Mouse (Mus musculus) left cerebral cortex, postnatal 10 days (tissue): ENCODE results near the gene Gm14443. TPM values are rescaled to one million over a fixed set of nuclear protein-coding genes. Genes with fewer than 3 reads are reported as not detected.

Experiments
- total RNA-seq, 2 experiments: library from RNA; stranded (reverse); gene quantifications; 2 replicates each; pipeline ENCODE4 v1.2.3; 2021

Gm14443 gene
- total RNA-seq, 2 experiments from 2014 or later, result 1.9 to 2.1 TPM

Other genes with a start within 250 kb of the Gm14443 start
- 1 to 10 TPM; 1.2 to 1.3 TPM for gene Gm14444, start 165.6 kb downstream of the Gm14443 start, total RNA-seq
- 1 to 10 TPM in 1 of 2 experiments, not detected in 1; 1.4 TPM for gene Gm14393, start 108.1 kb downstream of the Gm14443 start, total RNA-seq
- 10 to 100 TPM; 12.5 to 15.4 TPM for gene Gm14399, start 33.9 kb downstream of the Gm14443 start, total RNA-seq
- 10 to 100 TPM; 84.8 to 86.5 TPM for gene Gm14391, start 31.0 kb upstream of the Gm14443 start, total RNA-seq
- 1 to 10 TPM in 1 of 2 experiments, not detected in 1; 7.6 TPM for gene Gm14440, start 99.3 kb upstream of the Gm14443 start, total RNA-seq
- gene Gm4631, start 162.3 kb upstream of the Gm14443 start, total RNA-seq, result 10 to 100 TPM; 39.8 to 41.5 TPM
- gene Zfp968, start 196.6 kb upstream of the Gm14443 start, total RNA-seq, result 1 to 10 TPM; 3.0 to 3.7 TPM